Mouse (Mus musculus) naive thymus-derived CD4-positive, alpha-beta T cell, adult 2 months (primary cell): ENCODE results near the gene Mtfr1l.

Experiments used
- DNase-seq: peaks from one replicate; pipeline ENCODE4 v3.0.0-alpha.2; 2011; ENCODE audit warnings: low read depth

Mtfr1l gene

DNA sequence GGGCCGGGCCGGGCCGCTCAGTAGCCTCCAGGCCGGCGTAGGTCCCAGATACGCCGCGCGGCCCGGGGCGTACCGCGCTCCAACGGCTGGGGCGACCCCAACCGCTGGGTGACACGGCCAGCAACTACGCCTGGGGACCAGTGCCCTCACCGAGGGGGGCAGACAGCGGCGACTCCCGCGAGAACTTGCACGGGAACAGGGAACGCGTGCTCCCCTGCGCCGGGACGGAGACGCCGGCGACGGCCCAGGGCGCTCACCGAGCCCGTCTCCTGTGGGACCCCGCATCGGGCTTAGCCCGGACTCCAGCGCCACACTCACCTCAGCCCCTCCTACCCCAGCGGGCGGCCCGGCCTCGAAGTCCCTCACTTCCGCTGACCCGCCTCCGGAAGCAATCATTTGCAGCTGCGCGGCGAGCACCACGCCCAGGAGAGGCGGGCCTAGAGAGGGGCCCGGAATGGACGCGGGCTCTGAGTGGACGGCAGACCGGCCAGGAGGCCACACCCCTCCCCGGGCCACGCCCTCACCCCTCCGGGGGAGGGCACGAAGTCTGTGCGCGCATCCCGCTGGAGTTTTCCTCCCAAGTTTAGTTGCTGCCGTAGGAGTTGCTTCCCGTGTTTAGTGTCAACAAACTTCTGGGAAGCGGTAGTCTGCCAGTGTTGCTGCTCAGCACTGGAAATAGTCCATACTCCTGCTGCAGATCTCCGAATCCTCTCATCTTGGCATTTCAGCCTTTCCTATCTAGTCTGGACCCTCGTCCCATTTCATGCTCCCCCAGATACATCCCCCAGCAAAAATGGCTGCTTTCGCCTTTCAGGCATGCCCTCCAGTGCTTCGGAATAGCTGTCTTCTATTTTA is at the start of gene Mtfr1l:
Mtfr1l (minus strand) TSS at position 456 of the 855 bp plus-strand sequence.
- peak; percentile 96 for DNase-seq

DNA sequence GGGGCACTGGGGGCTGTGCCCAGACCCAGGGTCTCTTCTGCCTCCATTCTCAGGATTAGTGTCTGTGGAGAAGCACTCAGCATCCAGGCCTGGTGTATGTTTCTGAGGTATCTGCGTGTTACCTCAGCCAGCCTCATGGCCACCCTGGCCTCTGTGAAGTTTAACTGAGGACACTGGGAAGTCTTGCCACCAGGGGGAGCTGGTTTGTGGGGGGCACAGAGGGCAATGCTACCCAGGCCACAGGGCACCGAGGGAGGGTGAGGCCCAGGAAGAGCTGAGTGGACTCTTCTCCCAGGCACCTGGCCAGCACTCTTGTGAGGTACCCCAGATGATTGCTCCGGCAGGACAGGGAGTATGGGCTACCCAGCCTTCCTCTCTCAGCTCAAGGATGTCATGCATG is 48.3 kb upstream of the Mtfr1l start:
- peak; percentile 73 for DNase-seq

DNA sequence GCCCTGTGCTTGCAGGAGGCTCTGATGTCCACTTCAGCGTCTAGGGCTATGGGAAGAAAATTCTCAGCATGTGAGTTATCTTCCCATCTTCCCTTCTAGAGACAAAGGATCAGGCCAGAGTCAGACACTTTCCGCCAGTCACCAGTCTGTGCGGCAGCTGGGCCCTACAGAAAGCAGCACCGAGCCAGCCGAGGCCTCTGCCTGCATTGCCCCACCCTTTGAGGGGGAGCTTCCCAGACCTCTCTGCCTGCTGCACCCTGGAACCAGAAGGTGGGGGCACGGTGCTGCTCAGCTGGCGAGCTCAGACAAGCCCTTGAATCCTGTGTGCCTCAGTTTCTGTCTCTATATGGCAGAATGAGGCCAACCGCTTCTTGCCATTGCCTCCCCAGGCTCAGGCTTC is 46.2 kb upstream of the Mtfr1l start:
- no peak for DNase-seq

DNA sequence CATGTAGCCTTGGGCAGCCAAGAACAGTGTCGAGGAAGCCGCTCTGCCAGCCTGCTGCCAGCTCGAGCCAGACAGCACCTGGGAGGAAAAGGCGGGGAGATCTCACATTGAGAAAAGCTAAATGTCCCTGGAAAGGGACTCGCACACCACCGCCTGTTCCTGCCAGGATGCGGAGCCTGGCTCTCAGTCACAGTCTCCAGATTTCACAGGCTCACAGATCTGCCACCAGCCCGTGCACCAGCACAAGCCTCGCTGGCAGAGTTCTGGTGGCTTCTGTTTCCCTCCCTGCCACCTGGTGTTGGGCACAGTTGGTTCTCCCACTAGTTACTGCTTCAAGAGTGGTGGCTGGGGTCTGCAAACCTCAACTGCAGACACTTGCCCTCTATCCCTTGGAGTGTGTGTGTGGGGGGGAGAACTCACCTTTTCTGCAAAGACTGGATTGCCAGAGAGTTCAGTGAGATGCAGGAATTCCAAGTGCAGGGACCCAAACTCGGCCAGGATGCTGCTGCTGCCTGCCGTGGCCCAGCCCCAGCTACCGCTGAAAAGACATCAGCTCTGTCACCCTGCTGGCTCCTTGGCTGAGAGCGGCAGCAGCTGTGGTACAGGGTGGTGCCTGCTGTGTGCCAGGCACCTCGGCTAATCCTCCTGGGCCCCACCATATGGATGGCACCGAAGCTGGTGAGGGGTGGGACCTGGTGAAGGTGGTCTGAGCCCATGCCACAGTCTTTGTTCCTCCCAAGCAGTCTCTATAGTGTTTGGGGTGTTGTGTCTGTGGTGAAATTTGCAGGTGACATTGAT is 45.4 kb upstream of the Mtfr1l start:
- no peak for DNase-seq

DNA sequence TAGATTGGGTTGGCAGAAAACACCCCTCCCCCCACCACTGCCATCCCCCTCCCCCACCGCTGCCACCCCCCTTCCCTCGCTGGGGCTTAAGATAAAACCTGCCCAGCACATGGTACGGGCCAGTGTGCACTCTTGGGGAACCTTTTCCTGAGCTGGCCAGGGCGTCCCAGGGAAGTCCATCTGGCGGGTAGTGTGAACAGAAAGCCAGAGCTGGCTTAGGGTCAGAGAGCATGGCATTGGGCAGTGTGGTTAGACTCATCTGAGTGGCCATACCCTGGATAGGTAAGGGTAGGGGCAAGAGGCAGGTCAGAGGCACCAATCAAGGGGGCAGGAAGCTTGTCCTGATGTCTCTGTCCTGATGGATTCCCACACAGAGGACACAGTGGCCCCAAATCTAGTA is 44.4 kb upstream of the Mtfr1l start:
- DNase-seq, result no peak

DNA sequence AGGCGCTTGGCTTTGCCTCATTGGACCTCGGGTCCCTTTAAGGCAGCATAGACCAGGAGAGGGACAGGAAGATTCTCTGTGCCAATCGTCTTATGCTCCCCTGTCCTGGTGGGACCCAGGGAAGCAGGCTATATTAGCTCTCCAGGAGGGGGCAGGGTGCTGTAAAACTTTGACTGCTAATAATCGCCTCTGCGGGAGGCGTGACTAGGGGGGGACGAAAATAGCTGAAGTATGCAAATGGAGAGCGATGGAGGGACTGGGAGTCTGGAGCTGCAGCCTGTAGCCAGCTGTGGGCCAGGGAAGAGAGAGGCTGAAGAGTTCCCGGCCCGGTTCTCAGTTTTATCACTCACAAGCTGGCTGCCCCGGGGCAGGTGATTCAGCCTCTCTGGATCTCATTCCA is 44.0 kb upstream of the Mtfr1l start:
- DNase-seq, result no peak

DNA sequence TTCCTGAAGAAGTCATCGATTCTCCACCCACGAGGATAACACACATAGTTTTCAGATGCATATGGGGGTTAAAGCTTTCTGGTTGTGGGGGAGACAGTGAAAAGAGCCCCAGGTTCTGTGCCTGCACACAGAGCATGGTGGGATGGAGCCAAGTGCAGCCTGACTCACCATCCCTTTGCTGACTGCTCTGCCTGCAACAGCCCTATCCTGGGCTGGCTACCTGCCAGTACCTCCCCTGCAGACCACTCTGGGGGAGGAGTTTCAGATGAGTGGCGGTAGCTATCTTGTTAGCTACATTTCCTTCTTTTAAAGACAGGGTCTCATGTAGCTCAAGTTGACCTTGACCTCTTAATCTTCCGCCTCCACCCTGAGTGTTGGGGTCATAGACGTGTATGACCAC is 43.2 kb upstream of the Mtfr1l start:
- DNase-seq, result no peak

DNA sequence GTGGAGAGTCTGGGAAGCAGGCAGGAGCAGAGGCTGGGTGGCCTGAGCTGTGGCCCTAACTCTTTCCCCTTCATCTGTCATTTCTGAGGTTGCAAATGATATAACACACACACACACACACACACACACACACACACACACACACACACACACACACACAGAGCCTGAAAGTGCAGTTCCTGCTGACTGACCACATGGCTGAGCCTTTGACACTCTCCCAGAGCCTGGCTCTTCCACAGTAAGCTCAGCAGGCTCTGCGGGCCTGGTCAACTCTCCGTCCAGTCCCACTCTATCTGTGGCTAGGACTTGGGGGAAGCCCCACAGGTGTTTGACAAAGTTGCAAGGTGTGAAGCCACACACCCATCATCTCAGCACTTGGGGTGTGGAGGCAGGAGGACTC is 42.1 kb upstream of the Mtfr1l start:
- DNase-seq, result no peak

DNA sequence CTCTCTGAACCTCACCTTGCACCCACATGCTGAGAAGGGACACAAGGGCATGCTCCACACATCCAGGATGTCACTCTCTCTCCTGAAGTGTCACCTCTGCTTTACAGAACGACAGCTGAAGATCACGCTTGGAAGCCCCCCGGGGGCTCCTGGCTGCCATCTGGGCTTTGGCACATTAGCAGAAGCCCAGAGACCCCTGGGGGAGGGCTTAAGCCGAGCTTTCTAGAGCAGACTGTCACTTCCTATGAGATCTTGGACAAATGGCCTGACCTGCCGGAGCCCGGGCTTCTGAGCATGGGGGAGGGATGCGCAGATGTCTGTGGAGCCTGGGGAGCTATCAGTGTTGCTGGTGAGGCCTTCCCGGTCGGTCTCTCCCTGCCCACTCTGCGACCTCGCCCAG is 40.3 kb upstream of the Mtfr1l start:
- no peak for DNase-seq

DNA sequence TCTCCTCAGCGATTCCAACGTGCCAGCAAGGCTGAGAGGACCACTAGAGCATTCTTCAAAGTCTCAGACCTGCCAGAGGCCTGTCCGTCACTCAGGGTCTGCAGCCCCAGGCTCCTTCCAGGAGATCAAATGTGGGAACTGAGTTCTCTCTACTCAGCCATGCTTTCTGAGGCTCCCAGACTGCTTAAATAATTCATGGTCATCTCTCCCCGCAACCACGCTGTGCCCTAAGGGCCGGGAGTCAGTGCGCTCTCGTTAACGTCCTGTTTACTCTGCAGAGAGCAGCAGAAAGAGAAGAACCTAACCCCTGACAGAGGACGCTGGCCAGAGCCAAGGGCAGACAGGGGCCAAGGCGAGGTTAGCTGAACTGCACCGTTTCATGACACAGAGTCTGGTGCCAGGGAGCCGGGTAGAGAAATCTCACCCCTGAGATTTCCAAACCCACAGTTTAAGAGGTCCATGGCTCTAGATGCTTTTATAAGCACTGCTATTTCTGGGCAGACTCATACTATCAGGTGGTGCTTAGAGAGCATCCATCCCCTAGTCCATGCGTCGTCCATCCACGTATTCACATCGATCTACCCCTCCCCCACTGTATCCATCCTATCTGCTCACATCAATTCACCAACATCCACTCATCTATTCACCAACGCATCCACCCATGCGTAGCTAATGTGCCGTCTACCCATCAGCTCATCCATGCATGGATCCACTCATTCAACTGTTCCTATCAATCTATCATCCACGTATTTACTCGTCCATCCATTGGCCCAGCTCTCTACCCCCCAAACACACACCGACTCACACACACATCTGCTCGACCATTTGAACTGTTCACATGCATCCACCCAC is 37.5 kb upstream of the Mtfr1l start:
- no peak for DNase-seq

DNA sequence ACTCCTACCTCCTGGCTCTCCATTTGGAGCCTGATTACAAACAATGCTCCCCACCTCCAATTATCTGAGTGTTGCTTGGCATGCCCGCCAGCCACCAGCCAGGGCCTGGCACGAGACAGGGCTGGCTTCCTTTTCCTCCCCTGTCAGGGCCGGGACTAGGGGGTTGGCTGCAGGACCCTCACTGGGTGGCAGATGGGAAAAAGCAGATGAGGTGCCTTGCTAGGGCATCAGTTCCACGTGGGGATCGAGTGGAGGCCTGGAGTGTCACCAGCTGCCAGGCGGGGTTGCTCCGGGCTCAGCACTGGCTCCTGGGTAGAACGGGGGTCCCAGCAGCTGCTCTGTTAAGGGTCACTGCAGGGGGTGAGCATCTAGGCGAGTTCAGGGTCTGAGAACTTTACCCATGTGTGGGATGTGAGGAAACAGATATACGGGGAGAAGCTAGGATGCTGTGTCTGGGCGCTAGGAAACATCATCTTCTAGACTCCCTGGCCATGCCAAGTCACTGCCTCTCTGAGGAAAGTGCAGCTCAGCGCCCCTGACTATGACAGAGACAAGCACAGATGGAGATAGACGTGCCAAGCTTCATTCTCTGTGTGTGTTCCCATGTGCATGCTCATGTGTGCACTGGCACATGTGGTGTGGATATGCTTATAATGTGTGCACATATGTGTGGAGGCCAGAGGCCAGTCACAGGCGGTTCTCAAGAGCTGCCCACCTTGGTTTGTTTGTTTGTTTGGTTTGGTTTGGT is 35.7 kb upstream of the Mtfr1l start:
- no peak for DNase-seq

DNA sequence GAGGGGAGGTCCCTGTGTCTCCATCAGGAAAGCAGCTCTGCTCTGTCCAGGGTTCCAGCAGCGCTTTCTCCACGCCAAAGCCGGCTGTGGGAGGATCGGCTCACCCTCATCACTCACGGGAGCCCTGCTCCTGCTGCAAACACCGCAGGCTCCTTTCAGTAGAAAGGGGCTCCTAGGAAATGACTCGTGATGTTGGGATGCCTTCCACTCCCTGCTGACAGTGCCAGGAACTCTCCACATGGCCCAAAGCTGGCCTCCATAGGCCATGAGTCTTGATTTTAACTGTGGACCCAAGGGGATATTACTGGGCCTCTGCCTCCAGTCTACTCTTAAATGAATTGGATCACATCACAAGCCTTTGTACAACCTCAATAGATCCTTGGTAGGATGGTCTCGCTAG is 34.6 kb upstream of the Mtfr1l start:
- no peak for DNase-seq

DNA sequence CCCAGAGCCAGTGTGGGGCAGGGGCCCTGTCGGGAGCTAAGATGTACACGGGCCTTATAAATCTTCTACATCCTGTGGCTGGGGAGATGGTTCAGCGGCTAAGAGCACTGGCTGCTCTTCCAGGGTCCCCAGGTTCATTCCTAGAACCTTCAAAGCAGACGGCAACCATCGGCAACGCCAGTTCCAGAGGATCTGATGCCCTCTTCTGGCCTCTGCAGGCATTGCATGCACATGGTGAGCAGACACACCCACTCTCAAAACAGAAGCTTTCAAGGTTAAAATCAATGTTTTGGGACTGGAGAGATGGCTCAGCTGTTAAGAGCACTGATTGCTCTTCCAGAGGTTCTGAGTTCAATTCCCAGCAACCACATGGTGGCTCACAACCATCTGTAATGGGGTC is 34.0 kb upstream of the Mtfr1l start:
- DNase-seq, result no peak

DNA sequence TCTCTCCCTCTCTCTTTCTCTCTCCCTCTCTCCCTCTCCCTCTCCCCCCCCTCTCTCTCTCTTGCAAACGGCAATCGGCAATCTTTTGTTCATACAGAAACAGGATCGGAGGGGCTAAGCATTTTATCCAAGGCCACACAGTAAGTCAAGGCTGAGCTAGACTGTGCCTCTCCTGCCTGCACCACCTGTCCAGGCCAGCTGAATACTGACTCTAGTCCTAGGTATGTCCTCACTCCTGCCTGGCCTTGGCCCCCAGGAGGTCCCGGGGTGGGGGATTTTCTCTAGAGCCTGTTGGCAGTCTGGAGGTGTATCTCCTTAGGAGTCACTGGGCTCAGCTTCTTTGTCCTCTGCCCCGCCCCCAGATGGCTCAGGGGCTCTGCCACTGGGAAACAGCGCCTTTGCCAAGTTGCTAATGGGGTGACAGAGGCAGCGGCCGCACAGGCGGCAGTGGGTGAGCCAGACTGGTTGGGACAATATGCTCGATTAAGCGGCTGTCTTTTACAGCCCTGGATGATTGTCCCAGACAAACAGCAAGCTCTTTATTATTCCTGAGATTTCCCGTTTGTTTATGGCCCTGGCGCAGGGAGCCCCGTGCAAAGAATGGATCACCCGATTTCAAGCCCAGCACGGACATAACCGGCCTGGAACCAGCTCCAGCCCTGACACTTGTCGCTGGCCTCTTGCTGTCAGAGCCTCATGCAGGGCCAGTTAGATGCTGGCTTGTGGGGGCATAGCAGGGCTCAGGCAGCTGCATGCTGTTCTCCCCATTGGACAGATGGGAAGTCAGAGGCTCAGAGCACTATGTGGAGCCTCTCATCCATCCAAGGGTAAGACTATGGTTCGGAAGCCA is 32.4 kb upstream of the Mtfr1l start:
- no peak for DNase-seq

DNA sequence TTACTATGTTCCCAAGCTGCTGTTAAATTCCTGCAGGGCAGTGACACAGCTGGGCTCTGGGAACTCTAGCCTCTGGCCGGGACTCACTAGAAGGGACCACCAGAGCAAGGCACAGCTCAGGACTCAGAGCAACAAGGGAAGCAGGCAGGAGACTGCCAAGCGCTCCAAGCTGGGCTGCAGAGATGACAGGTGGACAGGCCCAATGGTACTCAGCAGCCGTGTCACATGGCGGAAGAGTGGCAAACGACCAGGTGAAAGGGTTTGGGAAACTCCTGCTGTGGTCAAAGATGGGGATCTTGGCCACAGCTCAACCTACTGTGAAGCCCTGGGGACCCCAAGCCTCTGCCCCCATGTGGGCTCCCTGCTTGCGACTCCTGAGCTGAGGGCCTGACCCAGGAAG is 28.9 kb upstream of the Mtfr1l start:
- no peak for DNase-seq

DNA sequence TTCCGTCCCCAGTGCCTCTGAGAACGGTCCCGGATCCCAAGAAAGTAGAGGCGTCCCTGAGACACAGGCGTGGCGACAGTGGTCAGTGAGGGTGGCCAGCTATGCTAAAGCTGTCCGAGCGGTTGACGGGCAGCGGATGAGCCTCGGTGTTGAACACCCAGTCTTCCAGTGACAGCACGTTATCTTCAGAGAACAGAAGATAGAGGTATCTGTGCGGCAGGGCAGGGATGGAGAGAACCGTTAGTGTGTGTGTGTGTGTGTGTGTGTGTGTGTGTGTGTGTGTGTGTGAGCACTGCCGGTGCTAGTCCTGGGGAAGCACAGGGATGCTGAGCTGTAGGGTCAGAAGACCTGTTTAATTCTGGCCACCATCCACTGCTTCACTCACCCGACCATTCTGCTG is 28.4 kb upstream of the Mtfr1l start:
- DNase-seq, result no peak

DNA sequence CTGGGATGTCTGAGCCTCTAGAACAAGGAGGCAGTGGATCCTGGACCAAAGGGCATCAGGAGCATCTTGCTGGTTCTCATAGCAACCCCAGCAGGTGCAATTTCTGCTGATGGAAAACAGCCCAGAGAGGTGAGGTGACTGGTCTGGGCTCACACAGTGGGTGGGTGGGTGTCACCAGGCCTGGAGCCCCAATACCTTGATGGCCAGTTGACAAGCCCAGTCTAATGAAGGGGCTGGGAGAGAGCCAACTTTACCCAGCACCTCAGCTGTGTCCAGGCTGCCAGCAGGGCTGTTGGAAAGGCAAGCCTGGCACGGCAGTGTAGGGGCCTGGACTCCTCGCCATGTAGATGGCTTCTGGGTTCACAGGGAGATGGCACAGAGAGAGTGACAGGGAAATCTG is 26.8 kb upstream of the Mtfr1l start:
- no peak for DNase-seq

DNA sequence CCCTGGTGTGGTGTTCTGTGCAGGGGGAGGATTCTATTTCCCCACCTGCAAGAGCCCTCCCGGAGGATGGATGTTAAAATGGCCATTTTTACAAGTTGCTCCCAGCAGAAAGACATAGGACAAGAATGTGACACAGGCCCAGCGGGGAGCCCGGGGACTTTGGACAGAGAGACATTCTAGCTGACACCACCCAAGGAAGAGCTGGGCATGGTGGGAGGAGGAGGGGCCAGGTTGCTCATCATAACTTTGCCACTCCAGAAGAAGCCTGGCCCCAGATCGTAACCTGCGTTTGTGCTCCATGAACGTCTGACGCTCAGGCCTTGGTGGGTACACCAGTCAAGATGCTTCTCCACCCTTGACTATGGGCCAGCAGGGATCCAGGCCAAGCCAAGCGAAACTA is 25.5 kb upstream of the Mtfr1l start:
- DNase-seq, result no peak

DNA sequence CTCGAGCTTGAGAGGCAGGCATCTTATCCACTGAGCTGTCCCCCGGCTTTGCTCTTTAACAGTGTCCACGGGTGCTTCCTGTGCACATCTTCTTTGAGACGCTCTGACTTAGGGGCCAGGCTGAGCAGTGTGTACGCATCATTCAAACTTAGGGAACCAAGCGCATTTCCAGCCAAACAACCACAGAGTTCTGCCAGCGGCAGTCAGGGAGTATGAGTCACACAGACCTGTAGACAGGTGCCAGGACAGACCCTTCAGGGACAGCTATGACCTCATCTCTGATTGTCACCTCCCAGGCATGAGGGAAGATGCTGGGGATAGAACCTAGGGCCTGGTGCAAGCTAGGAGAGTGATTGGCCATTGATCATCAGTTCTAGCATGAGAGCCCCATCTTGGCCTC is 24.0 kb upstream of the Mtfr1l start:
- DNase-seq, result no peak

DNA sequence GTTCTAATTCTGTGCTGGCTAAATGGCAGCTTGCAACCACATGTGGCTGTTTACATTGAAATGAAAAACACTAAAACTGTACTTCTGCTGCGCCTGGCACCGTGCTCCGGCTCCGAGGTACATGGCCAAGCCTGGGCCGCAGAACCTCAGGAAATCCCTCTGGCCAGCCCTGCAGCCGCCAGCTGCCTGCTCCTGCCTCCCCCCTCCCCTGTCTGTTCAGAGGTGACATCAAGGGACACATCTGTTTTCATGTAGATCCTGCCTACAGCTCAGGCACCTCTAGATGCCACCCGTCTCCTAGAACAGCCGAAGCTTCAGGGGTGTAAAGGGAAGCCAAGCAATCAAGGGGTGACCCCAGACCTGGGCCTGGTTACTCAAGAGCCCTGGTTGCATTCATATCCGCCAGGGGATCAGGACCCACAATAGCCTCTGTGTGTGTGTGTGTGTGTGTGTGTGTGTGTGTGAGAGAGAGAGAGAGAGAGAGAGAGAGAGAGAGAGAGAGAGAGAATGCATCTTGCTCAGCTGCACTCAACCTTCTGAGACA is 23.5 kb upstream of the Mtfr1l start:
- no peak for DNase-seq
